Mouse (Mus musculus): ENCODE data around the gene Hcrtr1.

DNA sequence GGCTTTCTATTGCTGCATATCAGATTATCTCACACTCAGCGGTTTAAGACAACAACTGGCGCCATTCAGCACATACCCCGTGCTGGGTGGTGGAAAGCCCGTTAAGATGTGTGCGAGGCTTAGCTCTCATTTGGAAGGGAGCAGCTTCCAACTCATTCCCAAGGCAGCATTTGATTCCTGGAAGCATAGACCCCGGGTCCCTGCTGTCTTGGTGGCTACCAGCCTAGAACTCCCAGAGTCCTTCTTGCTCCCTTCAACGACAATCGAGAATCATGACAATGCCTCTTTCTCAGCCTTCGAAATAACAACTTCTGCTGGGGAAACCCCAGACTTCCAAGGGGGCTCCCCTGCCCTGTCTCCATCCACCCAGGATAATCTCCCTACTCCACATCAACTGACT is 47.3 kb upstream of the Hcrtr1 start:
- TF ChIP-seq CTCF (IDR thresholded peaks at IDR 0.05; ENCODE audit: low read depth): no peak
- TF ChIP-seq EP300 (IDR thresholded peaks at IDR 0.05; ENCODE audit: low read depth): no peak
